Mouse (Mus musculus): ENCODE measurements around the gene Otol1.

GRCm38 (mm10) chr3:69962187-69962586 is 45.2 kb upstream of the Otol1 start:
- TF ChIP-seq HCFC1 (IDR thresholded peaks at IDR 0.05; ENCODE audit: borderline replicate concordance, insufficient read depth, low read length) (no peak), ZC3H11A (IDR thresholded peaks at IDR 0.05; ENCODE audit: borderline replicate concordance, low read depth, low read length) (no peak), ZNF384 (IDR thresholded peaks at IDR 0.05; ENCODE audit: low read depth, low read length) (no peak), CHD2 (IDR thresholded peaks at IDR 0.05; ENCODE audit: low read depth, low read length) (no peak)

Data from ES-E14 (cell line).